Mouse (Mus musculus): ENCODE results near the gene Lrrc8b. TPM values are rescaled to one million over a fixed set of nuclear protein-coding genes. Genes with fewer than 3 reads are reported as not detected.
A peak's percentile ranks its signal among the peaks of the same experiment; 100 is the strongest.

Gene Lrrc8b
- total RNA-seq, 1 experiment from 2014 or later: 2.2 TPM

DNA sequence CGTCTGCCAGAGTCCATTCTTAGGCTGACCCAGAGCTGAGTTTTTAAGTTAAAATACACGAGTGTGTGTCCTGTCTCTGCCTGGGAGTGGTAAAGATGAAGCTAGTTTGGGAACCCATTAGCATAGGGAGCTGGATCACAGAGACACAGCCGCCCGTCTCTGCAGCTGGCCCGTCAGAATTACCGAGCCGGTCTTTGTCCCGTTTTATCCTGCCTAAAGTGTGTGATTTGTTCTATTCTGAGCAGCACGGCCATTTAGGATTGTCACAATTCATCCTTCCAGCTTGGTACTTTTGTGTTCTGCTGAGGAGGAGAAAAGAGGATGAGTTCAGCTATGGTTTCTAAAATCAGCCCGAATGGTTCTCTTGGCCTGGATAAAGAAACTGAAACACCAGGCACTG, 51.7 kb downstream of the Lrrc8b start:
- ATAC-seq (ENCODE audit: extremely low read depth, insufficient number of reproducible peaks, low FRiP score, poor library complexity, severe bottlenecking): no peak

DNA sequence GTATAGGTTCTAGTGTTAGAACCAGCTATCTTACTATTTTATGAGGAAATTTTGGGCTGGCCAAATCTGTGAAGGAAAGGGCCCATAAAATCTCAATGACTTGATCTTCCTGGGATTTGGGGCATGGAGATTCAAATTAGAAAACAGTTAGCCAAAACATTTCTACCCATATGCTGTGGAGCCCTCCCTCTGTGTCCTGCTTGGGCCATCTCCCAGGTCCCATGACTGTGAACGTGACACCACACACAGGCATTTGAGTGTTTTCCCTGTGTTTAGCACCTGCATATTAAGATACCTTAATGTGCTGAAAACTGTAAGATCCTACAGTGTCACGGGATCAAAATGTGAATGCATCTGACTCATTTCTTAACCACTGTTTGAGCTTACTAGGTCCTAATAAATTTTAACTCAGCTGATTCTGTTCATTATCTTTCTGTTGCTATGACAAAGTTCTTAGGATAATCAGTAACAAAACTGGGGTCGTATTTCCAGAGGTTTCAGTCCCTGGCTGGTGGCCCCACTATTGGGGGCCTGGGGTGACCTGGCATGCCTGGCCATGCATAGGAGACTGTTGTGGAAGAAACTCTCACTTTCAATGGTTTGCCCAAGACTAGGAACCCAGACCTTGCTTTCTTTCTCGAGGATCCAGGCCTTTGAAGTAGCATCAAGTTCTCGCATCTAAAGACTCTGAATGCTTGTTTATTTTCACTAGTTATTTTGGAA, 57.6 kb downstream of the Lrrc8b start:
- ATAC-seq (ENCODE audit: extremely low read depth, insufficient number of reproducible peaks, low FRiP score, poor library complexity, severe bottlenecking): no peak

DNA sequence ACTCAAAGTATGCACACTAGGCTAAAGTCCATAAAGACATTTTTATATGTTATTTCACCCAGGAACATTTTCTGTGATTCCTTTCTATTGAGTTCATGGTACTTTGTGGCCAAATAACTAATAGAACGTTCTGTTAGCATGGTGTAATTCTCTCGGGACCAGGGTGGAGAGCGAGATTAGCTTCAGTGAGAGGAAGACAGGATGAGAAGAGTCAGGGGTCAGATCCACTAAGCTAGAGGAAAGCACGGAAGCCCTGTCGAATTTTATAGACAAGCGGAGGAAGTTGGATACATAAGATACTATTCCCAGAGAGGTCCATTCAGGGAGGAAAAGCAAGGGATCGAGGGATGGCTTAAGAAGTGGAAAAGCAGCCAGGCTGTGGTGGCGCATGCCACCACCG, 62.0 kb downstream of the Lrrc8b start:
- no peak for ATAC-seq (ENCODE audit: extremely low read depth, insufficient number of reproducible peaks, low FRiP score, poor library complexity, severe bottlenecking)

DNA sequence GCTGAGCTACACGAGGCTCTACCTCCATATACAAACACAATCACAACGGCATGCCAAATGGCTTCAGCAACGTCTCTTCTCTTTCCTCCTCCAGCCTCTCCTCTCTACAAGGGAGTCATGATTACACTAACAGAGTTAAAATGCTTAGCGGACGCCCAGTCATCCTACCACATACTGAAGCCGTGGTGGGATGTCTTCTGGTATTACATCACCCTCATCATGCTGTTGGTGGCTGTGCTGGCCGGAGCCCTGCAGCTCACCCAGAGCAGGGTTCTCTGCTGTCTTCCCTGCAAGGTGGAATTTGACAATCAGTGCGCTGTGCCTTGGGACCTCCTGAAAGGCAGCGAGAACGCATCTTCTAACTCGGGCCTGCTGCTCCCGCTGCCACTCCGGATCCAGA, 64.1 kb downstream of the Lrrc8b start:
- ATAC-seq (ENCODE audit: extremely low read depth, insufficient number of reproducible peaks, low FRiP score, poor library complexity, severe bottlenecking): no peak

DNA sequence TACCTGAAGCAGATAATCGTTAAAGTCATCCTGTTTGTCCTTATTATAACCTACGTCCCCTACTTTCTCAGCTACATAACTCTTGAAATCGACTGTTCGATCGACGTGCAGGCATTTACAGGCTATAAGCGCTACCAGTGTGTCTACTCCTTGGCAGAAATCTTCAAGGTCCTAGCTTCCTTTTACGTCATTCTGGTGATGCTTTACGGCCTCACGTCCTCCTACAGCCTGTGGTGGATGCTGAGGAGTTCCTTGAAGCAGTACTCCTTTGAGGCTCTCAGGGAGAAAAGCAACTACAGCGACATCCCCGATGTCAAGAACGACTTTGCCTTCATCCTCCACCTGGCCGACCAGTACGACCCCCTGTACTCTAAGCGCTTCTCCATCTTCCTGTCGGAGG, 65.0 kb downstream of the Lrrc8b start:
- ATAC-seq (ENCODE audit: extremely low read depth, insufficient number of reproducible peaks, low FRiP score, poor library complexity, severe bottlenecking): no peak

DNA sequence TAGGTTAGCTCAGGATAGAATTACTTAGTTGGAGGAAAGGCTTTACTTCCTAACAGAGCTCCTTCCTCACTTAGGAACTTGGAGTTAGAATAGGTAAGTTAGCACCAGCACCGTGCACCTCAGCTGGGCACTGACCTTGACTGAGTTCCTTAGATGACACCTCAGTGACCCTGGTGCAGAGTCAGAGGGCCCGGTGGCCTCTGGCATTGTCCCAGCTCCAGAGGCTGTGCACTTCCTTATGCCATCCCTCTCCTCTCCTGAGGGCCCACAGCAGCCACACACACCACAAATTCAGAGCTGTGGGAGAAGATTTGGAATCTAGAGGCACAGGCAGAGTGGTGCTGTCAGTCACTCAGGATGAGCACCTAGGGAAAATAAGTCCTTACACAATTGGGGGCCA, 68.1 kb downstream of the Lrrc8b start:
- ATAC-seq (ENCODE audit: extremely low read depth, insufficient number of reproducible peaks, low FRiP score, poor library complexity, severe bottlenecking): no peak

DNA sequence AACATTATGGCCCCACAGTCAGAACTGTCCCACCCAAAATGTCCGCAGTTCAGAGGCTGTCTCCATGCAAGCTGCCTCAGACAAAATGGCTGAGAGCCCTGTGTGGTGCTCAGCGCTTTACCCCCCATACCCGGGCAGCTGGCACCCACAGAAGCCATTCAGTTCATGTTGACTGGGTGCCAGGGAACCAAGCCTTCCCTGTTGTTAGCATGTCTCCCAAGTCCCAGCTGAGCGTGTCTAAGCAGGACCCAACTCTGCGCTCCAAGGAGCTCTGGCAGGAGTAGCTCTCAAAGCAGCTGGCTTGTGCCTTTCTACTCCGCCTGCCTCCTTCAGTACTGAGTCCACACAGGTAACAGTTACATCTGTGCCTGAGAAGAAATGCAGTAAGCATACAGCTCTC, 68.7 kb downstream of the Lrrc8b start:
- ATAC-seq (ENCODE audit: extremely low read depth, insufficient number of reproducible peaks, low FRiP score, poor library complexity, severe bottlenecking): no peak

DNA sequence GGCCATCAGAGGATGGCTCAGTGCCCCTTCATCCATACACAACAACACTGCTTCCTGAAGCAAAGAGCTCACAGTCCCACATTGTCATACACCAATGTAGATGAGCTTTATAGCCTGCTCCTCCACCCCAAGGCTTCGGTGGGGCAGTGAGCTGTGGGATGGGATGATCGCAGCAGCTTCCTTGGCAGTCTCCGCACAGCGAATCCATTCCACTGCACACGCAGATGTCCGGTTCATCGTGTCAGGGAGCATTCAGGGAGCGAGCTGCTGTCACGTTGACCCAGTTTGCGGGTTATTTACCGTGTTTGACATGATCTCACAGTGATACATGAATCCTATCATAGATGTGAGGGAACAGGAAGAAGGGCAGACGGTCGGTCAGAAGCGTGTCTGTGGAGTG, 69.3 kb downstream of the Lrrc8b start:
- no peak for ATAC-seq (ENCODE audit: extremely low read depth, insufficient number of reproducible peaks, low FRiP score, poor library complexity, severe bottlenecking)

DNA sequence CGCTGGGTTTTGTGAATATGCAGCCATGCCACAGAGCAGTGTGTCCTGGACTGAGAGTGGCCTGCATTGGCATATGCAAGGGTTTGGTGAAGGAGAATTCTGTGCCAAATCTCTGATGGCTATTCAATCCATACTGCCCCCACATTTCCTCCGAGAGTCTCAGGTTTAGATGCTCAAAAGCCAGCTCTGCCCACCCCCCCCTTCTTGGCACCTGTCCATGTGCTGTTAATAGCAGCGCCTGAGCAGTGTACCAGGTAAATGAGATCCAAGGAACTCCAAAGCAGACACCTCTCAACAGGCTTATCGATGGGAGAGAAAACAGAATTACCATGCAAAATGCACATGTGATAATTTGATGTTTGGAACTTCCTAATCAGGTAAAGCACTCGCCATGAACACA, 74.6 kb downstream of the Lrrc8b start:
- ATAC-seq (ENCODE audit: extremely low read depth, insufficient number of reproducible peaks, low FRiP score, poor library complexity, severe bottlenecking): no peak

DNA sequence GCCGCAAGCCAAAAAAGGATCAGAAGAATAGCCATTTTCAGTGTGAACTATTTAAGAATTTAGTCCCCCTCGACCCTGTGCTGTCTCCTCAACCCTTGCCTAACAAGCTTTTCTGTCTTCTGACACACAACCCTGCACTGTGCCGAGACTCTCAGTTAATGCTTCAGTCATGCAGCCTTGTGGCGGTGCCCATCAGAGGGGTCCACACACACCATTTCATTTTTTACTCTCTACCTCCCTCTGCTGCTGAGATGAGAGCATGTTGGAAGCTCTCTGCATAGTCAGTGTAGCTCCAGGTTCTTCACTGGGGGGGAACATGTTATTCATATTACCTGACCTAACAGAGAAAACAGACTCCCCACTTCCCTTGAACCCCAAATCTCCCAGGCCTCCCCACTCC, 75.8 kb downstream of the Lrrc8b start:
- ATAC-seq (ENCODE audit: extremely low read depth, insufficient number of reproducible peaks, low FRiP score, poor library complexity, severe bottlenecking): no peak

DNA sequence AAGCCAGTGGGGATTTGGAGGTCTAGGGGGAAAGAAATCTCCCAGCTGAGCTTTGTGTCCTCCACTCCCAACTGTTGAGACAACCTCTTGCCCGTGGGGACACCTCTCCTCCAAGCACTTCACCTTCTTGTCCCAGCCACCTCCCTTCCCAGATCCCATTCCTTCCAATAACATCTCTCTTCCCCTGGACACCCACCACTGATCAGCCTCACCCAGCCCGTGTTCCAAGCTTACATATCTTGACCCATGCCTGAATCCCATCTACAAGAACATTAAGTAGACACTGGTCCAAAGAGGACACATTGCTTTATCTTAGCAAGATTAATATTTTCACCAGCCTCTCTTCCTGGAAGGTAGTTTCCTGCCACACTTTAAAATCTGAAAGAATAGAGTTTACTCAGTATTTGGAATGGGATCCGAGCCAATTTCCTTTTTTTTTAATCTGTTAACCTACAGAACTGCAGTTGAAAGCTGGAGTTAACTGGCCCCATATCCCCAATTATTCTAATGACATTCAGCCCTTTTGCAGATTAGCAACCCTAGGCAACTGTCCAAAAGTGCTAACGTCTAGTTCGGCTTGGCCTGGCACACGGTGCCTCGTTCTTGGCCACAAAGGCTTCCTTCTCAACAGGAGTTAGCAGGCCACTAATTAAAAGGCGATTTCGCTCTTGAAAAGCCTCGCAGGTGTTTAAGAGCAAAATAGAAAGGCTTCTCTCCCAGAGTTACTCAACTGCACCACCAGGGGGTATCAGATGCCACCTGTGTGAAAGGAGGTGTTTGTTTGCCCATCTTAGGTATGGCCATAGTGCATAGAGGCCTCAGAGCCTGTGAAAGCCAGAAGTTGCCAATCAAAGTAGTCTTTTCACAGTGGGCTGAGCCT, 77.0 kb downstream of the Lrrc8b start:
- peak; percentile 61; the same call in 1 of the 2 replicates for ATAC-seq (ENCODE audit: extremely low read depth, insufficient number of reproducible peaks, low FRiP score, poor library complexity, severe bottlenecking)

DNA sequence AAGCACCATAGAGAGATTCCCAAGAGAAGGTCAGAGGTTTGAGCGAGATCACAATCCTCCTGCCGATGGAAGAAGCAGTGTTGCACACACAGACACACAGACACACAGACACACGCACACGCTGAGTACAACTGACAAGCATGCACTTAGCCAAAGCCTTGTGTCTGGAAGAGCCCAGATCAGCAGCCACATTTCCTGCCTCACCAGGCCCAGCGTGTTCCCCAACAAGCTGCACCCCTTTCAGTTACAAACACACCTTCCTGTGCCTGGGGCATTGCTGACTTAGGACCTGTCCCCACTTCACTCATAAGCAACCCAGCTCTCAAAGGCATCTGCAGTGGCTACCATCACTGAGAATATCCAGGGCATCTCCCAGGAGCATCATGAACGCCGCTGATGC, 77.8 kb downstream of the Lrrc8b start:
- no peak for ATAC-seq (ENCODE audit: extremely low read depth, insufficient number of reproducible peaks, low FRiP score, poor library complexity, severe bottlenecking)

DNA sequence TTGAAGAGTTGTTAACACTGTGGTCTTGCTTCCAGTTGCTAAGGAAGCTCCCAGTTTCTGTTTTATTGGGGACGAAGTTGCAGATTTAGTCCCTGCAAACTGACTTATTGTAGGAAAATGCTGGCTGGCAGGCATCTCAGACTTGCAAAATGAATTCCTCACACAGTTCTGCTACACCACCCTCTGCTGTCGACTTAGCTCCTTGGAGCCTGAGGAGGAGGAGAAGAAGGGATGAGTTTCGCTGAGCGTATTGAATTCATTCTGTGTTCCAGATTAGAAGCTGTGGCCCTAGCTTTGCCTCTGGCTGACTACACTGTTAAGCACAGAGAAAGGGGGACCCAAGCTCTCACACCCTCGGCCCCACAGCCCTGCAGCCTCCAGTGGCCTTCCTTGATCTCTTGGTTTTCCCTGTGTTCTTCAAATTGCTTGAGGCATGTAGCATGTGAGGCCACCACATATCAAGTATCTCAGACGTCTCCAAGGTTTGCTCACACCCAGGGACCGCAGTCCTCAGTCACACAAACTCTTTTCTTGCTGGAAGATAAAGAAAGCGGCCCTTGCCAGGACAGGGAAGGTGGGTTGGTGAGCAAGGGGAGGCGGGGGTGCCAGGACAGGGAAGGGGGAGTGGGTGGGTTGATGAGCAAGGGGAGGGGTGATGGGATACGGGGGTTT, 78.8 kb downstream of the Lrrc8b start:
- ATAC-seq (ENCODE audit: extremely low read depth, insufficient number of reproducible peaks, low FRiP score, poor library complexity, severe bottlenecking): no peak

DNA sequence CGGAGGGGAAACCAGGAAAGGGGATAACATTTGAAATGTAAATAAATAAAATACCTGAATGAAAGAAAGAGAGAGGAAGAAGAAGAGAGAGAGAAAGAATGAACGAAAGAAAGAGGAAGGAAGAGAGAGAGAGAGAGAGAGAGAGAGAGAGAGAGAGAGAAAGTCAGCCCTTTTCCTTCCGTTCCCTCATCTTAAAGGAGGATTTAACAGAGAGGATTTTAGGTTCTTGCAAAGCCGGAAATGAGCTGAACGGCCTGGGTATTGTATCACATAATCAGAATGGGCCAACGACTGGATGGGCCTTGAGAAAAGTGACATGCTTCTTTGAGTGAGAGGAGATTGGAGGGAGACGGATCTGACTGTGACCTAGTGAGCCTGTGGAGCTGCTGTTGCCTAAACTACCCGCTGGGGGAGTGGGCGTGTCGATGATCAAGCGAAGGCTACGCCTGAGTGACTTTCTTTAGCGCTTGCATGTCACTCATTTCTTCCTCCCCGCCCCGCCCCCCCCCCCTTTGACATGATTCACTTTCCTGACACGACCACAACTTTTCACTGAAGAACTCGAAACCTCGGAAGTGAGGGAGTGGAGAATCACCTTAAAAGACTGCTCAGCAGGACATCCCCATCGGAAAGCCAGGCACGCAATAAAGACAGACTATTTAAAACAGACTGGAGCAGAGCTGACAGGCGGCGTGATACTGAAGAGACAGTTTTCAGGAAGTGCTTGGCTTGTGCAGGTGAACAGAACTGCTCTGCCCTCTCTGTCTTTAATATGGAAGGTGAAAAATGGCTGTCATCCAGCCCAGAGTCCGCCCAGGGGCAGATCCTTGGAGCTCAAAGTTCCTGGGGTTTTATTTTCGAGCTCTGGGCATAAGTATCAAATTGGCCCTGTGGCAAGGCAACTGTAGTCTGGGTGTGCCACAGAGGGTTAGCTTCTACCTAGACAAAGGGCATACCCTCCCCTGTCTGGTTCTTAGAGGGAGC, 79.6 kb downstream of the Lrrc8b start:
- ATAC-seq (ENCODE audit: extremely low read depth, insufficient number of reproducible peaks, low FRiP score, poor library complexity, severe bottlenecking): peak; percentile 86

DNA sequence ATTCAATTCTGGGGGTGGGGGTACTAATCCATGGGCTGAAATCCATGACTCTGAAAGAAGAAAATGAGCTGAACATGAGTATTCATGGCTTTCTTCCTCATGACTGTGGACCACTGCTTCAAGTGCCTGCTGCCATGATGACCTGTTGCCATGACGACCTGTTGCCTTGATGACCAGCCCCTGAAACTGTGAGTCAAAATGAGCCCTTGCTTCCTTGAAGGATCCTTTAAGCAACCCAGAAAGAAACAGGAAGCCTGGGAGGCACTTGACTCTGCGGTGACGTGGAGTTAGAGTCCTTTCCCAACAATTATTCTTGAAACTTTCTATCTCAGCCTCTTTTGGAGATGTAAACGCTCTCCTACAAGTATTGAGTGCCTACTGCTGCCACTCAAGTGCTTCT, 80.6 kb downstream of the Lrrc8b start:
- no peak for ATAC-seq (ENCODE audit: extremely low read depth, insufficient number of reproducible peaks, low FRiP score, poor library complexity, severe bottlenecking)

DNA sequence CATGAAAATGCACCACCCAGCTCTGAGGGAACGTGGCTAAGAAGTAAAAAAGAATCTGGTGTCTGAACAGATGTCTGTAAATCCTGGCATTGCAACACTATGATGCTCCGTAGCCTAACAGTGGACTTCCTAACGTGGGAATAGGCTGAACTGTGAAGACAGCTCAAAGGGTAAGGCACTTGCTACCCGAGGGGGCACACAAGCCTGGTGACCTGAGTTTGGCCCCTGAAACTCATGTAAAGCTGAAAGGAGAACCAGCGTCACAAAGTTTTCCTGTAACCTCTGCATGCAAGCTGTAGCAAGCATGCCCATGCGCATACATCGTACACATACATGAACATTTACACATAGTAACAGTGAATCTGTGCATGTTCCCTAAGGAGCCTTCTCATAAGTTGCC, 81.0 kb downstream of the Lrrc8b start:
- ATAC-seq (ENCODE audit: extremely low read depth, insufficient number of reproducible peaks, low FRiP score, poor library complexity, severe bottlenecking): no peak

DNA sequence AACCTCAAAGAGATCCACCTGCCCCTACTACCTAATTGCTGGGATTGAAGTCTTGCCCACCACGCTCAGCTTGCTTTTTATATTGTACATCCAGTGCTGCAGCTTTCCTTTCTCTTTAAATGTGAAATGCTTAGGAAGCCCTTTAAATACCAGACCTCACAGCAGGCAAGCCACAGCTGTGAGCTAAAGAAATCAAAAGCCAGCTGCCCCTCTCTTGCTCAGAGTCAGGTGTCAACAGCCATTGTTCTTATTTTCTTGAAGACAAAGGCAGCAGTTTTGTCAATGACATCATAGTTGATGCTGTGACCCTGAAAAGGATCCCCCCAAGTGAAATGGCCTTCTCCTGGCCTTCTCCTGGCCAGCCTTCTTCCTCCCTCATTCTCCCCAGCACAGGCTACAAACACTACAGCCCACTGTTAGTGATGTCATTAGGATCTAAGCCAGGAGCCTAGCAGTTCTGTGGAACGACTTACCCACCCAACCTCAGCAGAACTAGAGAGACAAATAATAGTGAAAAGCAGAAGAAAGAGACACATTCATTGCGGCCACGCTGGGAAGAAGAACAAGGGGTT, 82.9 kb downstream of the Lrrc8b start:
- no peak for ATAC-seq (ENCODE audit: extremely low read depth, insufficient number of reproducible peaks, low FRiP score, poor library complexity, severe bottlenecking)

DNA sequence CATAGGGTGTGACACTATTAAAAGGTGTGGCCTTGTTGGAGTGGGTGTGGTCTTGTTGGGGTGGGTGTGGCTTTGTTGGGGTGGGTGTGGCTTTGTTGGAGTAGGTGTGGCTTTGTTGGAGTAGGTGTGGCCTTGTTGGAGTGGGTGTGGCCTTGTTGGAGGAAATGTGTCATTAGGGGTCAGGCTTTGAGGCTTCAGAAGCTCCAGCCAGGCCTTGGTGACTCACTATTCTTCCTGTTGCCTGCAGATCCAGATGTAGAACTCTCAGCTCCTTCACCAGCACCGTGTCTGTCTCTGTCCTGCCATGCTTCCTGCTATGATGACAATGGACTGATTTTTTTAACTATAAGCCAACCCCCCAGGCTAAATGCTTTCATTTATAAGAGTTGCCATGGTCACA, 83.8 kb downstream of the Lrrc8b start:
- ATAC-seq (ENCODE audit: extremely low read depth, insufficient number of reproducible peaks, low FRiP score, poor library complexity, severe bottlenecking): no peak

Data from neutrophil, adult 5-6 weeks (primary cell).